Mouse (Mus musculus) limb, embryonic 14.5 days (tissue): ENCODE measurements at regions not wholly inside any gene's neighbourhood (a gene's known extent, or its start where the extent isn't known, plus 50 kb on each side); places are given as distances from the start of the nearest gene placed in this dataset.

Experiments used
- ATAC-seq: fragments of 200-750 bp; cut with Nextera tagmentation; 2 replicates; pipeline ENCODE4 v1.8.0; 2017; ENCODE audit warnings: low read depth, moderate number of reproducible peaks, moderate TSS enrichment; ENCODE audit not compliant: low FRiP score
- DNase-seq: peaks from one replicate; pipeline ENCODE4 v3.0.0-alpha.2; 2015; ENCODE audit warnings: low spot score
- H3K27ac ChIP-seq: fragments of 300-500 bp; sonication (generic); replicated peaks from 2 replicates; pipeline ENCODE4 v1.5.1; 2014; ENCODE audit warnings: low read depth, mild to moderate bottlenecking, low read length, moderate library complexity, mixed read lengths
- H3K27me3 ChIP-seq: fragments of 300-500 bp; sonication (generic); 2 replicates; pipeline ENCODE4 v1.6.1; 2014; ENCODE audit warnings: low read length, mixed read lengths; ENCODE audit not compliant: control insufficient read depth, insufficient read depth
- H3K36me3 ChIP-seq: fragments of 300-500 bp; sonication (generic); 2 replicates; pipeline ENCODE4 v1.6.1; 2014; ENCODE audit warnings: mild to moderate bottlenecking, low read length, moderate library complexity, mixed read lengths; ENCODE audit not compliant: control insufficient read depth, insufficient read depth
- H3K4me1 ChIP-seq: fragments of 300-500 bp; sonication (generic); 2 replicates; pipeline ENCODE4 v1.6.1; 2014; ENCODE audit warnings: antibody characterized with exemption, low read length, mixed read lengths; ENCODE audit not compliant: control insufficient read depth, insufficient read depth
- H3K4me2 ChIP-seq: fragments of 300-500 bp; sonication (generic); replicated peaks from 2 replicates; pipeline ENCODE4 v1.6.1; 2014; ENCODE audit warnings: low read depth, mild to moderate bottlenecking, low read length, moderate library complexity; ENCODE audit not compliant: severe bottlenecking
- H3K4me3 ChIP-seq: fragments of 300-500 bp; sonication (generic); replicated peaks from 2 replicates; pipeline ENCODE4 v1.5.1; 2014; ENCODE audit warnings: low read length
- H3K9ac ChIP-seq: fragments of 300-500 bp; sonication (generic); 2 replicates; pipeline ENCODE4 v1.6.1; 2014; ENCODE audit warnings: mild to moderate bottlenecking, low read depth, low read length, moderate library complexity; ENCODE audit not compliant: severe bottlenecking
- H3K9me3 ChIP-seq: fragments of 300-500 bp; sonication (generic); 2 replicates; pipeline ENCODE4 v1.6.1; 2016; ENCODE audit warnings: low read length; ENCODE audit not compliant: control insufficient read depth
- POLR2A ChIP-seq: fragments of 200-500 bp; IDR thresholded peaks from 2 replicates; pipeline ENCODE4 v1.8.0; 2012; ENCODE audit warnings: inconsistent platforms, mild to moderate bottlenecking, moderate library complexity, borderline replicate concordance; ENCODE audit not compliant: insufficient read depth, insufficient read length; ENCODE audit errors: extremely low read depth
- WGBS: fragments of 180-500 bp; shearing (Covaris S2); extraction: QIAGEN DNeasy Blood & Tissue Kit; methylation state at CpG from one replicate; pipeline ENCODE4 v1.1.7; 2014; 5-methylcytosine and 5-hydroxymethylcytosine counted together

DNA sequence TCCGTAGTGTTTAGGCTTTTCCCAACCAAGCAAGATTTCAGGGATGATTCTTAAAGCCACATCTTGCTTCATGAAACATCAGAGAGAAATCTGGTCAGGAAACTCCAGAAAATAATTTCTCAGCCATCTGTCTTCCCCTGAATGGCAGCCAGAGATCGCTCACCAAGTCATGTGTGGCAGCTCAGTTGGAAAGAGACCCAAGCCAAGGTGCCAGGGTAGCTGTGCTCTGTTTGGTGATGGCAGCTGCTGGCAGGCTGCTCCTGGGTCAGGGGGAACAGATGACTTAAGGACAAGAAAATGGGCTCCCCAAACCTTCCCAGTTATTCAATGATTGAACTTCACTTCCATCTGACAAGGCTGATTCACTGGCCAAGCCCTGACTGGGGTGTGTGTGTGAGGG lies 91.7 kb upstream of the Syt6 start:
- TF ChIP-seq POLR2A, result no peak
- H3K9me3 ChIP-seq, result no peaks in the 10 kb centered on the region
- H3K36me3 ChIP-seq, result no peaks in the 10 kb centered on the region
- DNase-seq, result no peak
- no peak overlapping the region for H3K27ac ChIP-seq
- H3K4me3 ChIP-seq, result no peak overlapping the region
- H3K9ac ChIP-seq, result no peak overlapping the region
- ATAC-seq, result no peak
- 91% methylated on average over 2 of the region's 2 CpGs for WGBS
- H3K4me2 ChIP-seq, result no peak overlapping the region
- H3K27me3 ChIP-seq, result no peaks in the 10 kb centered on the region
- peaks cover 11% of the 10 kb centered on the region; the same call in 1 of the 2 replicates for H3K4me1 ChIP-seq

DNA sequence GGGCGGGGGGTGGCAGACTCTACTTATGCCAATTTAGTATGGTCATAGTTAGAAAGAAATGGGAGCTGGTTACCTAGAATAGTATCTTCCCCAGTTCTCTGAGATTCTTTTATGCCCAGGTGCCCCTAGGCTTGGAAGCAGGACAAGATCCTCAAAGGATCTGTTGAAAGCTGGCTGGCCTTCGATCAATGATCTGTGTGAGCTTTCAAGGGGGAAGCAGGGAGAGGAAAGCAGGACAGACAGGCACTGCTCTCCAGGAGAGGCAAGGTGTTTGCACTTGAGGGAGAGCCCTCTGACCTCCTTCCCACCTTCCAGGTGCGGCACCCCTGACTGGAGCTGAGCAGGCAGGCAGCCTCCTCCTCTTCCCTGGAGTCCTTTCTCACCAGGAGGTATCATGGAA lies 91.3 kb upstream of the Syt6 start:
- ATAC-seq, result no peak
- Histone ChIP-seq H3K9ac (no peak overlapping the region), H3K27me3 (no peaks in the 10 kb centered on the region), H3K4me2 (no peak overlapping the region), H3K4me1 (peaks cover 11% of the 10 kb centered on the region; the same call in 1 of the 2 replicates), H3K36me3 (no peaks in the 10 kb centered on the region), H3K27ac (no peak overlapping the region), H3K4me3 (no peak overlapping the region), H3K9me3 (no peaks in the 10 kb centered on the region)
- no peak for TF ChIP-seq POLR2A
- 73% methylated on average over 3 of the region's 3 CpGs for WGBS
- DNase-seq, result no peak

DNA sequence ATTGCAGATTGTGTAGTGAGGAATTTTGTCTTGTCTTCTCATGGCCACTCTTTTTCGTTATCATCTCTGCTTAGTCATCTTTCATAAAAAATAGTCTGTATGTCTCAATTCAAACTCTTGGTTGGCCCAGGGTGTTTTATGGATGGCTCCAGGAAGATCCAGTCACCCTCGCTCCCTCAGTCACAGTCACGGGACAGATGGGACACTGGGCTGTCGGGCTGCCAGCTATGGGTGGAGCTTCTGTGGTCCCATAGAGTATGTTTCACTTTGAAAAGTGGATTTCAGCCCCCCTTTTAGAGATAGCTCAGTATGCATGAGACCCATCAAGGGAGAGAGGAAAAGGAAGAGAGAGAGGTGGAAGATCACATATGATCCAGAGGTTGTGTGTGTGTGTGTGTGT lies 85.2 kb upstream of the Syt6 start:
- DNase-seq (no peak), ATAC-seq (no peak)
- no peak overlapping the region for H3K4me3 ChIP-seq
- H3K36me3 ChIP-seq, result no peaks in the 10 kb centered on the region
- no peak overlapping the region for H3K9ac ChIP-seq
- no peak overlapping the region for H3K4me2 ChIP-seq
- 80% methylated on average over 4 of the region's 4 CpGs for WGBS
- H3K27ac ChIP-seq, result no peak overlapping the region
- TF ChIP-seq POLR2A, result no peak
- H3K27me3 ChIP-seq, result no peaks in the 10 kb centered on the region
- peaks cover 5% of the 10 kb centered on the region; the same call in 1 of the 2 replicates for H3K4me1 ChIP-seq
- no peaks in the 10 kb centered on the region for H3K9me3 ChIP-seq

DNA sequence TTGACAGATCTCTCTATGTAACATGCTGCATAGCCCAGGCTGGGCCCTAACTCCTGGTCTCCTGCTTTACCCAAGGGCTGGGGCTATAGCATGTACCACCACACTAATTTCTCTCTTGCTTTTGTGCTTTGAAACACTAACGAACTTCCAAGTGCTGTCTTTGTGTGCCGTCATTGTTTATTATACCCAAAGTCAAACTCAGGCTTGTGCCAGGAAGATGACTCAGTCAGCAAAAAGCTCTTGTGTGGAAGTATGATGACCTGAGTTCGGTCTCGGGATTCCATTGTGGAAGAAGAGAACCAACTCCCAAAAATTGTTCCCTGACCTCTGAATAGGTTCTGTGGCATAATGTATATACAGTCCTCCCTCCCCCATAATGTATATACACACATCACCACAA lies 84.1 kb upstream of the Syt6 start:
- H3K27me3 ChIP-seq, result no peaks in the 10 kb centered on the region
- no peak overlapping the region for H3K4me2 ChIP-seq
- no peak overlapping the region for H3K9ac ChIP-seq
- no peaks in the 10 kb centered on the region for H3K36me3 ChIP-seq
- no peak overlapping the region for H3K27ac ChIP-seq
- TF ChIP-seq POLR2A, result no peak
- no peaks in the 10 kb centered on the region for H3K4me1 ChIP-seq
- ATAC-seq, result no peak
- no peaks in the 10 kb centered on the region for H3K9me3 ChIP-seq
- no peak overlapping the region for H3K4me3 ChIP-seq
- WGBS, result 79% methylated on average over 4 of the region's 4 CpGs
- DNase-seq, result no peak

DNA sequence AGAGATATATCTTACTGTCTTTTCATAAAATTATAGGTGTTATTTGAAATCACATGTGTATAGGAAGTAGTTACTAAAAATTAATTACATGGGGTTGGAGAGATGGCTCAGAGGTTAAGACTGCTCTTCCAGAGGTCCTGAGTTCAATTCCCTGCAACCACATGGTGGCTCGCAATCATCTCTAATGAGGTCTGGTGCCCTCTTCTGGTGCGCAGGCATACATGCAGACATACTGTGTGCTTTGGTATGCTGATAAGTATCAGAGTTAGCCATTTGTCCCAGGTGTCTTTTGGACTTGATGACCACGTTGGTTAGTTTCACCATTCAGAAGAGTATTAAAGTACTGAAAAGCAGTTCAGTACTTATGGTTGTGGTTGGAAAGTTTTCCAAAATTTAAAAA lies 82.8 kb upstream of the Syt6 start:
- no peaks in the 10 kb centered on the region for H3K9me3 ChIP-seq
- no peak overlapping the region for H3K27ac ChIP-seq
- DNase-seq, result no peak
- no peaks in the 10 kb centered on the region for H3K27me3 ChIP-seq
- H3K4me1 ChIP-seq, result no peaks in the 10 kb centered on the region
- 83% methylated on average over 3 of the region's 3 CpGs for WGBS
- H3K4me3 ChIP-seq, result no peak overlapping the region
- no peak for TF ChIP-seq POLR2A
- H3K36me3 ChIP-seq, result no peaks in the 10 kb centered on the region
- ATAC-seq, result no peak
- H3K9ac ChIP-seq, result no peak overlapping the region
- H3K4me2 ChIP-seq, result no peak overlapping the region

DNA sequence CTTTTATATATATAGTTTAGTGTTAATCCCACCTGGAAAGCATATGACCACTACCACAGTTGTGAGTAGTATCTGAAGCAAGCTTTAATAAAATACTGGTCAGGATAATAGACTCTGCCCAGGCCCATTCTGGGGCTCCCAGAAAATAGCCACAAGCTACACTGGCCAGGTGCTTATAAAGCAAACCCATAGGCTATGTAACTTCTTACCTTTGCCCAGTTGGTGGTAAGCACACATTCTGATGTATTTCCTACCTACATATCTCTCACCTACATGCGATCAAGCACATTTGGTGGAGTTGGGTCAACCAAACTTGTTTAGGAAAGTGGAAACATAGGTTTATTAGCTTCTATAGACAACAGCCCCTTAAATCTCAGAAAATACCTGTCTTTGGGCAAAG lies 81.4 kb upstream of the Syt6 start:
- DNase-seq (no peak), ATAC-seq (no peak)
- no peak for TF ChIP-seq POLR2A
- H3K27me3 ChIP-seq, result no peaks in the 10 kb centered on the region
- H3K4me1 ChIP-seq, result no peaks in the 10 kb centered on the region
- H3K9ac ChIP-seq, result no peak overlapping the region
- WGBS, result 84% methylated on average over 1 of the region's 1 CpGs
- no peaks in the 10 kb centered on the region for H3K9me3 ChIP-seq
- no peak overlapping the region for H3K27ac ChIP-seq
- H3K36me3 ChIP-seq, result no peaks in the 10 kb centered on the region
- H3K4me2 ChIP-seq, result no peak overlapping the region
- H3K4me3 ChIP-seq, result no peak overlapping the region
